Mouse (Mus musculus): ENCODE measurements around the gene Gata5. TPM values are rescaled to one million over a fixed set of nuclear protein-coding genes. Genes with fewer than 3 reads are reported as not detected.

Gene Gata5
- polyA plus RNA-seq, 1 experiment from 2014 or later, result not detected

DNA sequence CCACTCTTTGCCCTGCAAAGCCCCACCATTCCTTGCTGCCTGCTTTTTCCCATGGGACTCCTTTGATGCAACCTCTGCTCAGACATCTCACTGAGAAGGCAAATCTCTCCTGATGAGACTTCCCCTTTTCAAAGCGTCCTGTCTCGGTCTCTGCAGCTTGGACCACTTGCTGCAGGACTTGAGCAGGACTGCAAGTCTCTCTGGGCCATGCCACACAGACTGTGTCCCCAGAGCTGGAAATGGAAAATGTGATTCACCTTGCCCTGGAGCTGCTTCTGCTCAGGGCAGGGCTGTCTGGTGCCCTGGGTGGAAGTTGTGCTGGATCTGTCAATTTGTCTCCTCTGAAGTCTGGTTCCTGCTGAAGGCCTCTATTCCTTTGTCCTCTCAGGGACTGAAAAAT lies 7.7 kb upstream of the Gata5 start:
- Histone ChIP-seq H3K9ac (no peak overlapping the region), H3K27me3 (replicated peaks) (peaks cover 15% of the 10 kb centered on the region), H3K27ac (no peak overlapping the region), H3K4me3 (no peak overlapping the region), H3K4me2 (replicated peaks) (no peak overlapping the region), H3K9me3 (no peaks in the 10 kb centered on the region), H3K4me1 (no peaks in the 10 kb centered on the region), H3K36me3 (no peaks in the 10 kb centered on the region)
- 62% methylated on average over 2 of the region's 2 CpGs for WGBS
- ATAC-seq (ENCODE audit: low FRiP score, low read depth), result no peak

DNA sequence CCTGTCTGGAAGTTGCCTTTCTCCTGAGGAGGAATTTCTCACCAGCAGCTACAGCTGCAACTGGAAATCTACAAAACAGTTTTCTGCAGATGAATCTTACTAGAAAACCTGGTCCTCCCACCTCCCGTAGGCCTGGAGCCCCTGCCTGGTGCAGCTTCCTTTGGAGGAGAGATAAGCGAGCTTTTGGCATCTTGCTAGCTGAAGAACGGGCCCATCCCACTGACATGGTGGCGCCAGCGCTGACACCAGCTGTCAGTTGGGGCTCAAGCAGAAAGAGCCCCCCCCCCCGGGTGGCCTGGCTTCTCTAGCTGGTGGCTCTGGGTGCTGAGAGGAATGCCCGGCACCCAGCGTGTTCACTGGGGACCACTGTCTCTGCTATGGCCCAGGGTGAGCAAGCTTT lies 6.7 kb upstream of the Gata5 start:
- H3K9me3 ChIP-seq, result no peaks in the 10 kb centered on the region

GRCm38 (mm10) chr2:180339886-180340285 lies 5.4 kb upstream of the Gata5 start:
- Histone ChIP-seq H3K4me3 (no peak overlapping the region), H3K9ac (no peak overlapping the region), H3K9me3 (no peaks in the 10 kb centered on the region), H3K36me3 (no peaks in the 10 kb centered on the region), H3K27ac (no peak overlapping the region), H3K4me2 (replicated peaks) (no peak overlapping the region), H3K27me3 (replicated peaks) (peaks cover 38% of the 10 kb centered on the region), H3K4me1 (no peaks in the 10 kb centered on the region)
- 82% methylated on average over 11 of the region's 11 CpGs for WGBS
- no peak for ATAC-seq (ENCODE audit: low FRiP score, low read depth)

More for the DNA sequence above, 6.7 kb upstream of the Gata5 start:
- Histone ChIP-seq H3K36me3 (no peaks in the 10 kb centered on the region), H3K27me3 (replicated peaks) (peaks cover 25% of the 10 kb centered on the region), H3K4me1 (no peaks in the 10 kb centered on the region), H3K27ac (no peak overlapping the region), H3K4me2 (replicated peaks) (no peak overlapping the region), H3K9ac (no peak overlapping the region), H3K4me3 (no peak overlapping the region)
- WGBS, result 72% methylated on average over 8 of the region's 8 CpGs
- ATAC-seq (ENCODE audit: low FRiP score, low read depth), result no peak

DNA sequence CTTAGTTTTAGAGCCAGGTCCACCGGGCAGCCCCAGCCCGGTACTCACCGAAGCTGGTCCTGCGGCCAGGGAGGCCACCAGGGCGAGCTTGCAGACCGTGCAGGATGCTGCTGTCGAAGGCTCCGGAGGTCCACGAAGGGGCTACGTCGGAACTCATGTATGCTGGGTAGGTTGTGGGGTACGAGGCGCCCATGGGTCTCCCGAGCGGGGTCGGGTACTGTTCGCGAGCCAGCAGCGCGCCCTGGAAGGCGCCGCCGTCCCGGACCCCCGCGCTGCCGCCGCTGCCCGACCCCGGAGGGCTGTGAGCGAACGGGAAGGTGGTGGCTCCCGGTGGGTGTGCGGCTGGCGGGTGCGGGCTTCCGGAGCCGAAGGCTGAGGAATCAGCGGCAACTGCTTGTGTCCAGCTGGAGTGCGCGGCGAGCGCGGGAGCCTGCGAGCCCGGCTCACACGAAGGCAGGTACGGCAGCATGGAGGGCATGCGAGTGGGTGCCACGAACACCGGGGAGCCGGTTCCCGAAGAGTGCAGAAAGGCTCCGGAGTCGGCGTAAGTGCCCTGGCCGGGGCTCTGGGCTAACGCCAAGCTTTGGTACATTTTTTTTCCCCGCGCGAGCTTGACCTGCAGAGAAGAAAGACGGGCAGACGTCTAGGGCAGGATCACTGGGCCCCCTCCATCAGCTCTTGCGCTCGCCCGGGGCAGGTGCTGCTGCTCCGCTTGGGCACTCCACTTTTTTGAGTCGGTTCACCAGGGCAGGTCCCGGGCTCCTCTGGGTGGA lies 535 bp downstream of the Gata5 start:
- Histone ChIP-seq H3K4me2 (replicated peaks) (peak overlapping the region; percentile 64), H3K27me3 (replicated peaks) (peaks cover 70% of the 10 kb centered on the region), H3K36me3 (no peaks in the 10 kb centered on the region), H3K9me3 (no peaks in the 10 kb centered on the region), H3K27ac (no peak overlapping the region), H3K9ac (peak overlapping the region; percentile 49), H3K4me3 (peak overlapping the region; percentile 30), H3K4me1 (peaks cover 15% of the 10 kb centered on the region)
- no peak for ATAC-seq (ENCODE audit: low FRiP score, low read depth)
- WGBS, result 1% methylated on average over 69 of the region's 69 CpGs

DNA sequence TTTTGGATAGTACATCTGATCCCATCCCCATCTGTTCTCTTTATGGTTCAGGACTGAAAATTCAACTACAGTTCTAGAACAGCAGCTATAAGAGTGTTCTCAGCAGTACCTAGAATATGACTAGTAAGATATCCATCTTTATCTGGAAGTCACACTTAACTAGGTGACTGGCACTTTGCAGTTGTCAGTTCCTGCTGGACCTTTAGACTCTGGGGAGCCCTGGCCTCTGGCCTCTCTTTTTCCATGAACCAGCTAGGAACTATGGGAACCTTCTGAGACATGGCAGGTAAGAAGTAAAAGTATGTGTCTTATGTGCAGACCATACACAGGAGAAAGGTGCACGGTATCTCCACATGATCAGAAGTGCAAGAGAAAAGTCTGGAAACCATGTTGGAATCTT lies 5.0 kb downstream of the Gata5 start:
- H3K9ac ChIP-seq, result no peak overlapping the region
- H3K27me3 ChIP-seq (replicated peaks), result peaks cover 34% of the 10 kb centered on the region
- H3K9me3 ChIP-seq, result no peaks in the 10 kb centered on the region
- H3K4me1 ChIP-seq, result peaks cover 11% of the 10 kb centered on the region
- no peak for ATAC-seq (ENCODE audit: low FRiP score, low read depth)
- no peak overlapping the region for H3K27ac ChIP-seq
- WGBS, result 86% methylated on average over 1 of the region's 1 CpGs
- no peak overlapping the region for H3K4me2 ChIP-seq (replicated peaks)
- no peak overlapping the region for H3K4me3 ChIP-seq
- H3K36me3 ChIP-seq, result no peaks in the 10 kb centered on the region

GRCm38 (mm10) chr2:180322674-180323355 lies 11.7 kb downstream of the Gata5 start:
- Histone ChIP-seq H3K4me1 (peaks cover 11% of the 10 kb centered on the region), H3K4me3 (no peak overlapping the region), H3K27ac (no peak overlapping the region), H3K9ac (no peak overlapping the region), H3K36me3 (no peaks in the 10 kb centered on the region), H3K9me3 (no peaks in the 10 kb centered on the region), H3K27me3 (replicated peaks) (no peaks in the 10 kb centered on the region), H3K4me2 (replicated peaks) (no peak overlapping the region)
- ATAC-seq (ENCODE audit: low FRiP score, low read depth), result no peak
- WGBS, result 43% methylated on average over 14 of the region's 14 CpGs

DNA sequence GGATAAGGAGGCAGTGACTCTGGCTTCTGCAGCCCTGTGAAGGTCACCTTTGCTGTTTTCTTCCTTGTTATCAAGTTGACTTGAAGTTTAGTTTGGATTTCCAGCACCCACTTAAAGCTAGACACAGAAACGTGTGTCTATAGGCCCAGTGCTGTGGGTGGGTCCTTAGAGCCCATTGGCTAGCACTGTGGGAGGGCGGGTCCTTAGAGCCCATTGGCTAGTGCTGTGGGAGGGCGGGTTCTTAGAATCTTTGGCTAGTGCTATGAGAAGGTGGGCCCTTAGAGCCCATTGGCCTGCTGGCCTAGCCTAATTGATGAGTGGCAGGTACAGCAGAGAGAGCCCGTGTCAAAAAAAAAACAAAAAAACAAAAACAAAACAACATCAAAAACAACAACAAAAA lies 14.3 kb downstream of the Gata5 start:
- H3K9me3 ChIP-seq, result no peaks in the 10 kb centered on the region
- H3K9ac ChIP-seq, result no peak overlapping the region
- no peak overlapping the region for H3K27ac ChIP-seq
- no peak overlapping the region for H3K4me3 ChIP-seq
- 66% methylated on average over 4 of the region's 4 CpGs for WGBS
- H3K27me3 ChIP-seq (replicated peaks), result no peaks in the 10 kb centered on the region
- ATAC-seq (ENCODE audit: low FRiP score, low read depth), result no peak
- no peaks in the 10 kb centered on the region for H3K36me3 ChIP-seq
- H3K4me1 ChIP-seq, result peaks cover 11% of the 10 kb centered on the region
- no peak overlapping the region for H3K4me2 ChIP-seq (replicated peaks)

DNA sequence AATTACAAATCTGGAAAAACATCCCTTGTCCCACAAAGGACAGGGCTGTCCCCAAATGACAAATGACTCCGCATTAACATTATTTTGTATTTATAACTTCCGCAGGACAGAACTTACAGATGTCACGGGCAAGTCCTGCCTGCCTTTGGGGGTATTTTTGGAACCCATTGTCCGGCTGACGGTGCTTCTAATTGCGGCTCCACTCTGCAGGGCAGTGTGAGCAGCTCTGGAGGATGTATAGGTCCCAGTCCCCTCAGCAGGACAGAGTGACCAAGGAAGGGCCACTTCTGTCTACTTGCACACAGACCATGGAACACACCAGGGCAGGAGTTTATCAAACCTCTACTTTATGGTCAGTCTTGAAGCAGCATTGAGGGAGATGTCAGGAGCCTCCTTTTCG lies 16.9 kb downstream of the Gata5 start:
- Histone ChIP-seq H3K27me3 (replicated peaks) (no peaks in the 10 kb centered on the region), H3K4me2 (replicated peaks) (no peak overlapping the region), H3K9me3 (no peaks in the 10 kb centered on the region), H3K4me3 (no peak overlapping the region), H3K9ac (no peak overlapping the region), H3K36me3 (no peaks in the 10 kb centered on the region), H3K27ac (no peak overlapping the region), H3K4me1 (peaks cover 7% of the 10 kb centered on the region)
- 71% methylated on average over 7 of the region's 7 CpGs for WGBS
- no peak for ATAC-seq (ENCODE audit: low FRiP score, low read depth)

- no peak overlapping the region for H3K4me3 ChIP-seq
- peaks cover under 1% of the 10 kb centered on the region; the same call in 1 of the 2 replicates for H3K4me1 ChIP-seq
- H3K9ac ChIP-seq, result no peak overlapping the region
- H3K9me3 ChIP-seq, result no peaks in the 10 kb centered on the region
- H3K4me2 ChIP-seq (replicated peaks), result no peak overlapping the region
- 68% methylated on average over 2 of the region's 2 CpGs for WGBS
- H3K27ac ChIP-seq, result no peak overlapping the region
- no peak for ATAC-seq (ENCODE audit: low FRiP score, low read depth)
- H3K27me3 ChIP-seq (replicated peaks), result no peaks in the 10 kb centered on the region
- H3K36me3 ChIP-seq, result no peaks in the 10 kb centered on the region
Observed at GRCm38 (mm10) chr2:180314292-180314691, 20.2 kb downstream of the Gata5 start.

DNA sequence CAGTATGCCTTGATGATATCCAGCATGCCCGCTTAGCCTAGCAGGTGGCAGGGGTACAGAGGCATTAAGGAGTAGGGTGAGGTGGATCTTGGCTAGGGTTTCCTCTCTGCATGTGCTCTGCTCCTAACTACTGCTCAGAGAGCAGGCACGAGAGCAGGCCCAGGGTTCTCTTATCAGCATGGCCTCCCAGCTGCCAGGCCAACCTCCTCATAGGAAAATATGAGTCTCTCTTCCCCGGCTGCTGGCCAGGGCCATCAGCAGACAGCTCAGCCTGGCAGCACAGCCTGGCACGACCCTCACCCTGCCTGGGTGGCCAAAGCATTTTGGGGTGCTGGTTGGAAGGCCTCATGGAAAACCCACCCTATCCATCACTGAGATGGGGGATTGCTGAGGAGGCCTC lies 23.4 kb downstream of the Gata5 start:
- H3K27ac ChIP-seq, result no peak overlapping the region
- H3K4me3 ChIP-seq, result no peak overlapping the region
- no peak overlapping the region for H3K4me2 ChIP-seq (replicated peaks)
- WGBS, result 86% methylated on average over 4 of the region's 4 CpGs
- ATAC-seq (ENCODE audit: low FRiP score, low read depth), result no peak
- no peaks in the 10 kb centered on the region for H3K36me3 ChIP-seq
- H3K9me3 ChIP-seq, result no peaks in the 10 kb centered on the region
- H3K4me1 ChIP-seq, result no peaks in the 10 kb centered on the region
- H3K27me3 ChIP-seq (replicated peaks), result no peaks in the 10 kb centered on the region; the same call in 1 of the 2 replicates
- H3K9ac ChIP-seq, result no peak overlapping the region

GRCm38 (mm10) chr2:180307680-180308079 lies 26.8 kb downstream of the Gata5 start:
- Histone ChIP-seq H3K36me3 (no peaks in the 10 kb centered on the region), H3K4me1 (no peaks in the 10 kb centered on the region), H3K9me3 (no peaks in the 10 kb centered on the region), H3K4me3 (no peak overlapping the region), H3K27me3 (replicated peaks) (no peaks in the 10 kb centered on the region; the same call in 1 of the 2 replicates), H3K27ac (no peak overlapping the region), H3K4me2 (replicated peaks) (no peak overlapping the region), H3K9ac (no peak overlapping the region)
- no peak for ATAC-seq (ENCODE audit: low FRiP score, low read depth)
- 61% methylated on average over 2 of the region's 2 CpGs for WGBS

DNA sequence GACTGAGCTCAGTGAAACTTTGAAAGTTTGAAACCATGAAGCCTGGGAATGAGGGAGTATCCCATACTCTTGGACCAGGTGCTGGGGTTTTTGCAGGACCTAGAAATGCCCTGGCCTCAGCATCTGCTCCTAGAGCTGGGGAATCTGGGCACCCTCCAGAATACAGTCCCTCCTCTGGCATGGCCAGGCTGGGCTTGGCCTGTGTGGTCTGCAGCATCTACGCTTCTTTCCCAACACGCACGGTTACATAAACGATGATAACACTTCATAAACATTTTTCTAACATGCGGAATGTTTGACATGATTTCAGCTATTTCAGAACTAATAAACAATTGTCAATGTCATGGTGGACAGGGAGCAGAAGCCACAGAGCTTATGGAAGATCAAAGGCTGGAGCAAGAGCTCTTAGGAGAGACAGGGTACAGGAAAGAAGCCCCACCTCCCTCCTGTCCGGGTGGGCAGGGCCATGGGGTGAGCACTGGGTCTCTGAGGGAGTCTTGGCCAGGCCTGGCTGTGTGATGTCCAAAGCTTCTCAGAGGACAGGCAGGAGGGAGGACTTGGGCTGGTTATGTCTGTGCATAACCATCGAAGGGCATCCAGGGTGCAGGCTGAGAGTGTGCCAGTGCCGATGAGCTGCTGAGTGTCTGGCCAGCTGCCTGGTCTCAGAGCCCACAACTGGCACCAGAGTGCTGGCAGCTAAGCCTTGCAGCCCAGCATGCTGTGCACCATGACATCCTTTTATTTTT lies 27.9 kb downstream of the Gata5 start:
- H3K9ac ChIP-seq, result no peak overlapping the region
- ATAC-seq (ENCODE audit: low FRiP score, low read depth), result no peak
- no peaks in the 10 kb centered on the region; the same call in 1 of the 2 replicates for H3K27me3 ChIP-seq (replicated peaks)
- no peak overlapping the region for H3K27ac ChIP-seq
- WGBS, result 88% methylated on average over 8 of the region's 8 CpGs
- H3K4me2 ChIP-seq (replicated peaks), result no peak overlapping the region
- H3K4me3 ChIP-seq, result no peak overlapping the region
- no peaks in the 10 kb centered on the region for H3K4me1 ChIP-seq
- no peaks in the 10 kb centered on the region for H3K9me3 ChIP-seq
- no peaks in the 10 kb centered on the region for H3K36me3 ChIP-seq

All from neural tube, embryonic 12.5 days (tissue).